Mouse (Mus musculus): ENCODE data around the gene Pik3r3. TPM values are rescaled to one million over a fixed set of nuclear protein-coding genes. Genes with fewer than 3 reads are reported as not detected.

Gene Pik3r3
- polyA plus RNA-seq (2015; fragmentation: Nextera tagmentation; extraction: Ambion mirVana) = 55.5 and 58.4 TPM in 2 replicates

- Histone ChIP-seq H3K36me3 (no peaks in the 10 kb centered on the region), H3K4me1 (replicated peaks) (peaks cover 12% of the 10 kb centered on the region), H3K9ac (peak within 1 kb of the TSS; percentile 91), H3K4me3 (peak within 1 kb of the TSS; percentile 63), H3K4me2 (peak within 1 kb of the TSS; percentile 70), H3K27ac (replicated peaks) (peak within 1 kb of the TSS; percentile 100), H3K9me3 (no peaks in the 10 kb centered on the region), H3K27me3 (no peaks in the 10 kb centered on the region)
- under 1% methylated on average over 52 of the region's 53 CpGs for WGBS
- peak; percentile 99 for ATAC-seq (ENCODE audit: low FRiP score, low read depth)
Measured at GRCm38 (mm10) chr4:116221140-116221851, at the start of gene Pik3r3. TSS of gene Pik3r3 (plus strand) at chr4:116221618.

- Histone ChIP-seq H3K27ac (replicated peaks) (no peak within 1 kb of the TSS), H3K27me3 (no peaks in the 10 kb centered on the region), H3K9ac (no peak within 1 kb of the TSS), H3K4me1 (replicated peaks) (peaks cover 15% of the 10 kb centered on the region), H3K4me3 (no peak within 1 kb of the TSS), H3K36me3 (no peaks in the 10 kb centered on the region), H3K9me3 (no peaks in the 10 kb centered on the region), H3K4me2 (no peak within 1 kb of the TSS)
- 78% methylated on average over 6 of the region's 6 CpGs for WGBS
- ATAC-seq (ENCODE audit: low FRiP score, low read depth) = no peak
Measured at GRCm38 (mm10) chr4:116173072-116173471, 48.3 kb upstream of the Pik3r3 start, which contains the start of the genes 1700042G07Rik and Gm49337. TSS of gene 1700042G07Rik (plus strand) at chr4:116173372. TSS of gene Gm49337 (plus strand) at chr4:116173384.

- Histone ChIP-seq H3K27ac (replicated peaks) (no peak overlapping the region), H3K9me3 (no peaks in the 10 kb centered on the region), H3K4me2 (no peak overlapping the region), H3K27me3 (no peaks in the 10 kb centered on the region), H3K36me3 (no peaks in the 10 kb centered on the region), H3K9ac (no peak overlapping the region), H3K4me1 (replicated peaks) (peaks cover 15% of the 10 kb centered on the region), H3K4me3 (no peak overlapping the region)
- WGBS = 86% methylated on average over 4 of the region's 4 CpGs
- ATAC-seq (ENCODE audit: low FRiP score, low read depth) = no peak
Measured at GRCm38 (mm10) chr4:116173752-116174151, 47.7 kb upstream of the Pik3r3 start.

GRCm38 (mm10) chr4:116174466-116175116 is 46.8 kb upstream of the Pik3r3 start:
- no peak overlapping the region for H3K9ac ChIP-seq
- WGBS = 42% methylated on average over 6 of the region's 6 CpGs
- no peak overlapping the region for H3K4me2 ChIP-seq
- no peaks in the 10 kb centered on the region for H3K27me3 ChIP-seq
- peaks cover 15% of the 10 kb centered on the region for H3K4me1 ChIP-seq (replicated peaks)
- H3K4me3 ChIP-seq = no peak overlapping the region
- no peak overlapping the region for H3K27ac ChIP-seq (replicated peaks)
- H3K9me3 ChIP-seq = no peaks in the 10 kb centered on the region
- H3K36me3 ChIP-seq = no peaks in the 10 kb centered on the region
- no peak for ATAC-seq (ENCODE audit: low FRiP score, low read depth)

- ATAC-seq (ENCODE audit: low FRiP score, low read depth) = no peak
- H3K4me1 ChIP-seq (replicated peaks) = peaks cover 15% of the 10 kb centered on the region
- H3K36me3 ChIP-seq = no peaks in the 10 kb centered on the region
- no peak overlapping the region for H3K4me2 ChIP-seq
- no peaks in the 10 kb centered on the region for H3K27me3 ChIP-seq
- H3K4me3 ChIP-seq = no peak overlapping the region
- no peak overlapping the region for H3K27ac ChIP-seq (replicated peaks)
- no peaks in the 10 kb centered on the region for H3K9me3 ChIP-seq
- no peak overlapping the region for H3K9ac ChIP-seq
Measured at GRCm38 (mm10) chr4:116175136-116175535, 46.3 kb upstream of the Pik3r3 start.

GRCm38 (mm10) chr4:116175711-116176542 is 45.5 kb upstream of the Pik3r3 start:
- Histone ChIP-seq H3K4me3 (no peak overlapping the region), H3K4me2 (peak overlapping the region; percentile 41), H3K9ac (no peak overlapping the region), H3K27me3 (no peaks in the 10 kb centered on the region), H3K4me1 (replicated peaks) (peaks cover 15% of the 10 kb centered on the region), H3K9me3 (no peaks in the 10 kb centered on the region), H3K36me3 (no peaks in the 10 kb centered on the region), H3K27ac (replicated peaks) (peak overlapping the region; percentile 66)
- ATAC-seq (ENCODE audit: low FRiP score, low read depth) = peak; percentile 52
- WGBS = 71% methylated on average over 7 of the region's 7 CpGs

GRCm38 (mm10) chr4:116176543-116176988 is 44.9 kb upstream of the Pik3r3 start:
- H3K27ac ChIP-seq (replicated peaks) = peak overlapping the region; percentile 66
- no peak overlapping the region; the same call in 1 of the 2 replicates for H3K4me3 ChIP-seq
- no peaks in the 10 kb centered on the region for H3K36me3 ChIP-seq
- H3K9ac ChIP-seq = no peak overlapping the region
- peaks cover 15% of the 10 kb centered on the region for H3K4me1 ChIP-seq (replicated peaks)
- H3K27me3 ChIP-seq = no peaks in the 10 kb centered on the region
- H3K9me3 ChIP-seq = no peaks in the 10 kb centered on the region
- 23% methylated on average over 10 of the region's 10 CpGs for WGBS
- ATAC-seq (ENCODE audit: low FRiP score, low read depth) = peak; percentile 87
- H3K4me2 ChIP-seq = peak overlapping the region; percentile 41

GRCm38 (mm10) chr4:116177140-116177539 is 44.3 kb upstream of the Pik3r3 start:
- no peak overlapping the region for H3K9ac ChIP-seq
- WGBS = 27% methylated on average over 5 of the region's 5 CpGs
- peak; percentile 27; the same call in 1 of the 2 replicates for ATAC-seq (ENCODE audit: low FRiP score, low read depth)

GRCm38 (mm10) chr4:116182079-116182478 is 39.3 kb upstream of the Pik3r3 start:
- H3K4me3 ChIP-seq = no peak overlapping the region
- no peak for ATAC-seq (ENCODE audit: low FRiP score, low read depth)

More at GRCm38 (mm10) chr4:116177140-116177539, 44.3 kb upstream of the Pik3r3 start:
- H3K36me3 ChIP-seq = no peaks in the 10 kb centered on the region
- H3K4me1 ChIP-seq (replicated peaks) = peaks cover 15% of the 10 kb centered on the region
- H3K4me3 ChIP-seq = no peak overlapping the region
- H3K27ac ChIP-seq (replicated peaks) = peak overlapping the region; percentile 66
- H3K4me2 ChIP-seq = peak overlapping the region; percentile 41
- H3K9me3 ChIP-seq = no peaks in the 10 kb centered on the region
- H3K27me3 ChIP-seq = no peaks in the 10 kb centered on the region

GRCm38 (mm10) chr4:116182745-116183144 is 38.7 kb upstream of the Pik3r3 start:
- ATAC-seq (ENCODE audit: low FRiP score, low read depth) = no peak
- no peaks in the 10 kb centered on the region for H3K27me3 ChIP-seq
- peak overlapping the region; percentile 47 for H3K4me2 ChIP-seq
- no peak overlapping the region for H3K27ac ChIP-seq (replicated peaks)
- H3K9me3 ChIP-seq = no peaks in the 10 kb centered on the region
- H3K4me1 ChIP-seq (replicated peaks) = peaks cover 6% of the 10 kb centered on the region; the same call in 1 of the 2 replicates
- no peaks in the 10 kb centered on the region for H3K36me3 ChIP-seq
- 4% methylated on average over 12 of the region's 12 CpGs for WGBS
- H3K4me3 ChIP-seq = 0 out of 2 replicates have a peak overlapping the region, but pooled peaks have one; percentile 3
- H3K9ac ChIP-seq = peak overlapping the region; percentile 20; the same call in 1 of the 2 replicates

More at GRCm38 (mm10) chr4:116182079-116182478, 39.3 kb upstream of the Pik3r3 start:
- H3K4me2 ChIP-seq = no peak overlapping the region
- no peaks in the 10 kb centered on the region for H3K36me3 ChIP-seq
- H3K27me3 ChIP-seq = no peaks in the 10 kb centered on the region
- H3K27ac ChIP-seq (replicated peaks) = no peak overlapping the region
- WGBS = 32% methylated on average over 3 of the region's 3 CpGs
- H3K4me1 ChIP-seq (replicated peaks) = peaks cover 11% of the 10 kb centered on the region
- no peaks in the 10 kb centered on the region for H3K9me3 ChIP-seq
- no peak overlapping the region for H3K9ac ChIP-seq

- Histone ChIP-seq H3K36me3 (no peaks in the 10 kb centered on the region), H3K4me3 (no peak overlapping the region), H3K9ac (no peak overlapping the region), H3K4me1 (replicated peaks) (peaks cover 6% of the 10 kb centered on the region; the same call in 1 of the 2 replicates), H3K4me2 (no peak overlapping the region), H3K27me3 (no peaks in the 10 kb centered on the region), H3K9me3 (no peaks in the 10 kb centered on the region), H3K27ac (replicated peaks) (no peak overlapping the region)
- 95% methylated on average over 4 of the region's 4 CpGs for WGBS
- no peak for ATAC-seq (ENCODE audit: low FRiP score, low read depth)
Measured at GRCm38 (mm10) chr4:116185083-116185482, 36.3 kb upstream of the Pik3r3 start.
